Mouse (Mus musculus): ENCODE measurements around the gene Gm12800. TPM values are rescaled to one million over a fixed set of nuclear protein-coding genes. Genes with fewer than 3 reads are reported as not detected.
A peak's percentile ranks its signal among the peaks of the same experiment; 100 is the strongest.
"Not testable (repeated sequence)": the region's sequence is repeated elsewhere in the genome, so short reads cannot be mapped to it uniquely, and the experiment has no call there.

Gm12800 gene
- polyA plus RNA-seq (2014; fragmentation: Nextera tagmentation; extraction: Ambion mirVana): not detected in 2 replicates

DNA sequence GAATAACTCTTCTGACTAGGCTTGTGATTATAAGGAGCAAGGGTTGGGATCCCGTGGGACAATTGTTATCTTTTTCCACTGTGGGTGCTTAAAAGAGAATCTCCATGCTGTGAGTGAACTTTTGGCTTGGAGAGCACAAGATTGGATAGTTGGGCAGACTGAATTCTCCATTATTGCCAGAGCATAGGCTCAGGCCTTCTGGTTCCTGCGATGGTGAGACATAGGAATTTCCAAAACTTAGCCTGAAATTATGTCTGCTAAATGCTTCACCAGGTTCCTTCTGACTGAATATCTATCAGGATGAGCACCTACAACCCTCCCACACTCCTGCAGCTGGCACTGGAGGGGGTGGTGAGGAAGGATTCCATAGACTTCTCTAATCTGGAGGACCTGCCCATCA is at the start of gene Gm12800:
Gene Gm12800, plus strand, starts transcription at position 301 of the 400 bp plus-strand sequence.
- not testable (repeated sequence) for H3K36me3 ChIP-seq (ENCODE audit: control insufficient read depth, insufficient read depth, low read length); H3K9ac ChIP-seq (ENCODE audit: low read depth, low read length); H3K27me3 ChIP-seq (replicated peaks; ENCODE audit: control insufficient read depth, insufficient read depth, low read length); H3K4me2 ChIP-seq (ENCODE audit: low read depth, low read length); H3K4me1 ChIP-seq (ENCODE audit: control insufficient read depth, insufficient read depth, low read length); H3K9me3 ChIP-seq (ENCODE audit: control insufficient read depth, low read length); ATAC-seq (ENCODE audit: low read depth); H3K4me3 ChIP-seq (ENCODE audit: low read depth, low read length); H3K27ac ChIP-seq (replicated peaks; ENCODE audit: low read depth, low read length); DNase-seq (ENCODE audit: low spot score)
- WGBS: 96% methylated on average over 1 of the region's 2 CpGs

GRCm38 (mm10) chr4:101860873-101861272 is 48.0 kb upstream of the Gm12800 start:
- Histone ChIP-seq H3K27me3 (replicated peaks; ENCODE audit: control insufficient read depth, insufficient read depth, low read length) (no peaks in the 10 kb centered on the region), H3K9ac (ENCODE audit: low read depth, low read length) (no peak overlapping the region), H3K4me3 (ENCODE audit: low read depth, low read length) (no peak overlapping the region), H3K9me3 (ENCODE audit: control insufficient read depth, low read length) (no peaks in the 10 kb centered on the region), H3K36me3 (ENCODE audit: control insufficient read depth, insufficient read depth, low read length) (no peaks in the 10 kb centered on the region), H3K4me2 (ENCODE audit: low read depth, low read length) (no peak overlapping the region), H3K27ac (replicated peaks; ENCODE audit: low read depth, low read length) (no peak overlapping the region), H3K4me1 (ENCODE audit: control insufficient read depth, insufficient read depth, low read length) (no peaks in the 10 kb centered on the region)
- WGBS: 49% methylated on average over 6 of the region's 6 CpGs
- DNase-seq (ENCODE audit: low spot score): peak; percentile 30
- ATAC-seq (ENCODE audit: low read depth): 0 out of 2 replicates have a peak, but pooled peaks have one; percentile 47

GRCm38 (mm10) chr4:101862289-101862688 is 46.6 kb upstream of the Gm12800 start:
- WGBS: 93% methylated on average over 6 of the region's 6 CpGs
- Histone ChIP-seq H3K9ac (ENCODE audit: low read depth, low read length) (no peak overlapping the region), H3K4me2 (ENCODE audit: low read depth, low read length) (no peak overlapping the region), H3K27me3 (replicated peaks; ENCODE audit: control insufficient read depth, insufficient read depth, low read length) (no peaks in the 10 kb centered on the region), H3K4me3 (ENCODE audit: low read depth, low read length) (no peak overlapping the region), H3K9me3 (ENCODE audit: control insufficient read depth, low read length) (no peaks in the 10 kb centered on the region), H3K36me3 (ENCODE audit: control insufficient read depth, insufficient read depth, low read length) (no peaks in the 10 kb centered on the region), H3K27ac (replicated peaks; ENCODE audit: low read depth, low read length) (no peak overlapping the region), H3K4me1 (ENCODE audit: control insufficient read depth, insufficient read depth, low read length) (no peaks in the 10 kb centered on the region)
- no peak for DNase-seq (ENCODE audit: low spot score)
- no peak for ATAC-seq (ENCODE audit: low read depth)

DNA sequence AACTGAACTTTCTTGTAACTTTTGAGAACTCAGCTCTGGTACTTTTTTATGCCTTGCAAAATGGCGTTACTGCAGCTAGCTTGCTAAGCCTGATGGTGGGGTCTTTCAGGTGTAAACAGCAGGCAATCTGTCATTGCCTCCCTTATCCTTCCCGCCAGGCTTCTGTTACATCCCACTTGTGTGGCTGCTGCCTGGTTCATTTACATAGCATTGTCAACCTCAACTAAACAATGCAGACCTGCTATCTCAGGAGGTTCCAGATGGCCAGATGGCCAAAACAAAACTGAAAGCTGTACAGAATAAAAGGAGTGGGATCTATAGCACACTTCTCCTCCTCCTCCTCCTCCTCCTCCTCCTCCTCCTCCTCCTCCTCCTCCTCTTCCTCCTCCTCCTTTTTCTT is 36.9 kb upstream of the Gm12800 start:
- 70% methylated on average over 2 of the region's 2 CpGs for WGBS
- not testable (repeated sequence) for H3K4me1 ChIP-seq (ENCODE audit: control insufficient read depth, insufficient read depth, low read length); H3K4me2 ChIP-seq (ENCODE audit: low read depth, low read length); H3K36me3 ChIP-seq (ENCODE audit: control insufficient read depth, insufficient read depth, low read length); DNase-seq (ENCODE audit: low spot score); H3K27me3 ChIP-seq (replicated peaks; ENCODE audit: control insufficient read depth, insufficient read depth, low read length); H3K27ac ChIP-seq (replicated peaks; ENCODE audit: low read depth, low read length); H3K4me3 ChIP-seq (ENCODE audit: low read depth, low read length); ATAC-seq (ENCODE audit: low read depth); H3K9ac ChIP-seq (ENCODE audit: low read depth, low read length); H3K9me3 ChIP-seq (ENCODE audit: control insufficient read depth, low read length)

- not testable (repeated sequence) for H3K4me2 ChIP-seq (ENCODE audit: low read depth, low read length); H3K27ac ChIP-seq (replicated peaks; ENCODE audit: low read depth, low read length); H3K9me3 ChIP-seq (ENCODE audit: control insufficient read depth, low read length); H3K4me1 ChIP-seq (ENCODE audit: control insufficient read depth, insufficient read depth, low read length); ATAC-seq (ENCODE audit: low read depth); H3K27me3 ChIP-seq (replicated peaks; ENCODE audit: control insufficient read depth, insufficient read depth, low read length); DNase-seq (ENCODE audit: low spot score); H3K36me3 ChIP-seq (ENCODE audit: control insufficient read depth, insufficient read depth, low read length); H3K9ac ChIP-seq (ENCODE audit: low read depth, low read length); H3K4me3 ChIP-seq (ENCODE audit: low read depth, low read length)
- WGBS: 69% methylated on average over 15 of the region's 15 CpGs
These were observed 33.2 kb upstream of the Gm12800 start for GRCm38 (mm10) chr4:101875687-101876086.

GRCm38 (mm10) chr4:101883641-101884040 is 25.3 kb upstream of the Gm12800 start:
- H3K36me3 ChIP-seq (ENCODE audit: control insufficient read depth, insufficient read depth, low read length): no peaks in the 10 kb centered on the region
- H3K27ac ChIP-seq (replicated peaks; ENCODE audit: low read depth, low read length): no peak overlapping the region
- DNase-seq (ENCODE audit: low spot score): no peak
- no peak overlapping the region for H3K4me2 ChIP-seq (ENCODE audit: low read depth, low read length)
- ATAC-seq (ENCODE audit: low read depth): no peak
- H3K4me3 ChIP-seq (ENCODE audit: low read depth, low read length): no peak overlapping the region
- H3K27me3 ChIP-seq (replicated peaks; ENCODE audit: control insufficient read depth, insufficient read depth, low read length): no peaks in the 10 kb centered on the region
- no peaks in the 10 kb centered on the region for H3K9me3 ChIP-seq (ENCODE audit: control insufficient read depth, low read length)
- no peaks in the 10 kb centered on the region for H3K4me1 ChIP-seq (ENCODE audit: control insufficient read depth, insufficient read depth, low read length)
- no peak overlapping the region for H3K9ac ChIP-seq (ENCODE audit: low read depth, low read length)
- WGBS: 31% methylated on average over 3 of the region's 3 CpGs

- Histone ChIP-seq H3K27me3 (replicated peaks; ENCODE audit: control insufficient read depth, insufficient read depth, low read length) (no peaks in the 10 kb centered on the region), H3K4me3 (ENCODE audit: low read depth, low read length) (no peak overlapping the region), H3K36me3 (ENCODE audit: control insufficient read depth, insufficient read depth, low read length) (no peaks in the 10 kb centered on the region), H3K4me1 (ENCODE audit: control insufficient read depth, insufficient read depth, low read length) (no peaks in the 10 kb centered on the region), H3K4me2 (ENCODE audit: low read depth, low read length) (no peak overlapping the region), H3K9me3 (ENCODE audit: control insufficient read depth, low read length) (no peaks in the 10 kb centered on the region), H3K9ac (ENCODE audit: low read depth, low read length) (no peak overlapping the region), H3K27ac (replicated peaks; ENCODE audit: low read depth, low read length) (no peak overlapping the region)
- no peak for ATAC-seq (ENCODE audit: low read depth)
- no peak for DNase-seq (ENCODE audit: low spot score)
These were observed 19.5 kb upstream of the Gm12800 start for GRCm38 (mm10) chr4:101889377-101889776.

GRCm38 (mm10) chr4:101893656-101894420 is 15.1 kb upstream of the Gm12800 start, which contains the start of gene C130073F10Rik:
Gene C130073F10Rik, minus strand, starts transcription at chr4:101893789.
- H3K4me1 ChIP-seq (ENCODE audit: control insufficient read depth, insufficient read depth, low read length): no peaks in the 10 kb centered on the region
- no peak within 1 kb of the TSS for H3K4me2 ChIP-seq (ENCODE audit: low read depth, low read length)
- H3K9me3 ChIP-seq (ENCODE audit: control insufficient read depth, low read length): no peaks in the 10 kb centered on the region
- no peak within 1 kb of the TSS for H3K4me3 ChIP-seq (ENCODE audit: low read depth, low read length)
- ATAC-seq (ENCODE audit: low read depth) (no peak), DNase-seq (ENCODE audit: low spot score) (no peak)
- H3K9ac ChIP-seq (ENCODE audit: low read depth, low read length): no peak within 1 kb of the TSS
- no peak within 1 kb of the TSS for H3K27ac ChIP-seq (replicated peaks; ENCODE audit: low read depth, low read length)
- WGBS: 76% methylated on average over 7 of the region's 7 CpGs
- no peaks in the 10 kb centered on the region for H3K36me3 ChIP-seq (ENCODE audit: control insufficient read depth, insufficient read depth, low read length)
- no peaks in the 10 kb centered on the region for H3K27me3 ChIP-seq (replicated peaks; ENCODE audit: control insufficient read depth, insufficient read depth, low read length)

- H3K4me1 ChIP-seq (ENCODE audit: control insufficient read depth, insufficient read depth, low read length); H3K9ac ChIP-seq (ENCODE audit: low read depth, low read length); DNase-seq (ENCODE audit: low spot score); H3K9me3 ChIP-seq (ENCODE audit: control insufficient read depth, low read length); H3K4me3 ChIP-seq (ENCODE audit: low read depth, low read length); ATAC-seq (ENCODE audit: low read depth); H3K27me3 ChIP-seq (replicated peaks; ENCODE audit: control insufficient read depth, insufficient read depth, low read length); H3K36me3 ChIP-seq (ENCODE audit: control insufficient read depth, insufficient read depth, low read length); H3K4me2 ChIP-seq (ENCODE audit: low read depth, low read length); H3K27ac ChIP-seq (replicated peaks; ENCODE audit: low read depth, low read length): not testable (repeated sequence)
- WGBS: 67% methylated on average over 1 of the region's 2 CpGs
These were observed 31.2 kb downstream of the Gm12800 start, which contains the start of gene Gm12794 for GRCm38 (mm10) chr4:101940107-101940506. Gene Gm12794, plus strand, starts transcription at chr4:101940407.

All from embryonic facial prominence, embryonic 14.5 days (tissue).